Mouse (Mus musculus) urinary bladder, postnatal 25 days (tissue): ENCODE data around the gene Slc13a4.

Source experiments
- DNase-seq: peaks from one replicate; pipeline ENCODE4 v3.0.0; 2022; ENCODE audit warnings: low spot score

Gene Slc13a4

GRCm38 (mm10) chr6:35256691-35257090, 51.2 kb downstream of the Slc13a4 start:
- DNase-seq, result peak; percentile 64

GRCm38 (mm10) chr6:35255017-35255416, 52.9 kb downstream of the Slc13a4 start:
- no peak for DNase-seq

GRCm38 (mm10) chr6:35254136-35254904, 53.6 kb downstream of the Slc13a4 start:
- DNase-seq, result no peak

GRCm38 (mm10) chr6:35253474-35253873, 54.5 kb downstream of the Slc13a4 start:
- DNase-seq, result no peak

- DNase-seq, result peak; percentile 90
Measured at GRCm38 (mm10) chr6:35252477-35253346, 55.2 kb downstream of the Slc13a4 start.

- no peak for DNase-seq
Measured at GRCm38 (mm10) chr6:35251807-35252476, 56.0 kb downstream of the Slc13a4 start.

- DNase-seq, result no peak
Measured at GRCm38 (mm10) chr6:35245086-35245485, 62.8 kb downstream of the Slc13a4 start.

GRCm38 (mm10) chr6:35243989-35244388, 63.9 kb downstream of the Slc13a4 start:
- no peak for DNase-seq

GRCm38 (mm10) chr6:35243252-35243651, 64.7 kb downstream of the Slc13a4 start:
- DNase-seq, result no peak

GRCm38 (mm10) chr6:35236108-35236785, 71.7 kb downstream of the Slc13a4 start:
- no peak for DNase-seq

- no peak for DNase-seq
Measured at GRCm38 (mm10) chr6:35229415-35229814, 78.5 kb downstream of the Slc13a4 start.

- DNase-seq, result no peak
Measured at GRCm38 (mm10) chr6:35225696-35226095, 82.2 kb downstream of the Slc13a4 start.
